In the genomic region with DNA sequence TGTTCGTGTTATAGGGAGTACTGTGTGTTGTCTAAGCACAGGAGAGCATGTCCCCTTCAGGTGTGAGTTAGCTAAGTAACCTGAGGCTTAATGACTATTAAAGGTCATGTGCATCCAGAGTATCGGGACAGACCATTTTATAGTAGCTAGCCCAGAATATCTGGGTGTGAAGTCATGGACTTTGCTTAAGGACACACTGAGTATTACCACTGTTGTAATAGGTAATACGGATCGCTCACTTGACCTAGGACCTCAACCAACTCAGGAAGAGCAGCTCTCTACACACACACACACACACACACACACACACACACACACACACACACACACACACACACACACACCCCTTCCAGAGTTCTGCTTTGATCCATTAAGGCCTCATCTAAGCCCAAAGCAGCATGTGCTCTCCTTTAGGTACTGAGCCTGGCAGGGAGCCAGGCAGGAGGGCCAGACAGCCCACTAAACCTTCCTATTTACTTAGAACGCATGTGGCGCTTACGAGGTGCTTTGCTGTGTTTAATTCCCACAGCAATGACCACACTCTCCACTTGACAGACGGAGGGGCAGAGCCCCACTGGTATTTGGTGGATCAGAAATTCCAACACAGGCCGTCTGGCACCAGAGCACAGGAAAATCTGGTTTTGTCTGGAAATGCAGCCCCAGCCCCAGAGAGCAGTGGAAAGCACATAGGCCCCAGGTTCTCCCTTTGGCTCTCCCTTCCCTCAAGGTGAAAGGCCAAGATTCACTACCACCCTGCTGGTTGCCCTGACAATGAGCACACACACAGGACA, we compare ENCODE assay signal across 14 mouse cellular contexts. TPM values are rescaled to one million over a fixed set of nuclear protein-coding genes. Genes with fewer than 3 reads are reported as not detected.
A peak's percentile ranks its signal among the peaks of the same experiment; 100 is the strongest.
DNase-seq lines count a peak whose midpoint lies in the region; ATAC-seq and TF ChIP-seq lines count a peak whose summit lies in the region.
"Had no signal": no experiment of that assay in that cellular context is flagged by ENCODE, and none has a peak within 500 bp of the region (broad histone marks: within the 10 kb centered on the region; RNA-seq: fewer than 3 reads in every experiment).

No protein-coding gene starts in this region.

- H3K9me3 ChIP-seq in limb, embryonic 11.5 days (ENCODE audit: control insufficient read depth, low read length), result no peaks in the 10 kb centered on the region
- no peaks in the 10 kb centered on the region for H3K9me3 ChIP-seq in limb, embryonic 10.5 days (replicated peaks)
- H3K9me3 ChIP-seq in intestine, postnatal 0 days (ENCODE audit: control insufficient read depth), result no peaks in the 10 kb centered on the region
- no peaks in the 10 kb centered on the region for H3K9me3 ChIP-seq in liver, embryonic 15.5 days (replicated peaks)
- H3K9me3 ChIP-seq: forebrain, embryonic 12.5 days had no signal

- H3K27me3 ChIP-seq in limb, embryonic 11.5 days (ENCODE audit: control insufficient read depth, insufficient read depth, low read length), result no peaks in the 10 kb centered on the region
- H3K27me3 ChIP-seq in limb, embryonic 10.5 days (ENCODE audit: low read depth, poor library complexity, severe bottlenecking), result no peaks in the 10 kb centered on the region
- H3K27me3 ChIP-seq in intestine, postnatal 0 days (replicated peaks; ENCODE audit: control insufficient read depth, insufficient read depth, low read length), result no peaks in the 10 kb centered on the region
- H3K27me3 ChIP-seq in liver, embryonic 15.5 days, result no peaks in the 10 kb centered on the region
- H3K27me3 ChIP-seq: forebrain, embryonic 12.5 days had no signal

- no peak for TF ChIP-seq POLR2A in brain, embryonic 14.5 days (IDR thresholded peaks at IDR 0.05; ENCODE audit: borderline replicate concordance, extremely low read depth, insufficient read depth, insufficient read length, poor library complexity, severe bottlenecking)

- H3K9ac ChIP-seq in limb, embryonic 11.5 days (ENCODE audit: low read length), result no peak overlapping the region
- no peak overlapping the region for H3K9ac ChIP-seq in intestine, postnatal 0 days (ENCODE audit: low read depth, low read length)
- no peak overlapping the region for H3K9ac ChIP-seq in liver, embryonic 15.5 days
- H3K9ac ChIP-seq: forebrain, embryonic 12.5 days had no signal

- WGBS in limb, embryonic 11.5 days, result 33% methylated on average over 9 of the region's 9 CpGs
- WGBS in limb, embryonic 10.5 days, result 56% methylated on average over 9 of the region's 9 CpGs
- 28% methylated on average over 9 of the region's 9 CpGs for WGBS in intestine, postnatal 0 days
- WGBS in liver, embryonic 15.5 days (ENCODE audit: insufficient replicate concordance), result 56% methylated on average over 9 of the region's 9 CpGs

- H3K36me3 ChIP-seq in limb, embryonic 11.5 days (ENCODE audit: control insufficient read depth, insufficient read depth, low read length), result peaks cover 7% of the 10 kb centered on the region; the same call in 1 of the 2 replicates
- H3K36me3 ChIP-seq in limb, embryonic 10.5 days, result peaks cover 28% of the 10 kb centered on the region
- H3K36me3 ChIP-seq in intestine, postnatal 0 days (ENCODE audit: control insufficient read depth, insufficient read depth), result peaks cover 23% of the 10 kb centered on the region
- peaks cover 26% of the 10 kb centered on the region for H3K36me3 ChIP-seq in liver, embryonic 15.5 days (replicated peaks)

- TF ChIP-seq CTCF in brain, embryonic 14.5 days (IDR thresholded peaks at IDR 0.05; ENCODE audit: borderline replicate concordance, extremely low read depth, insufficient read depth, insufficient read length), result no peak
- no peak for TF ChIP-seq CTCF in intestine, postnatal 0 days (IDR thresholded peaks at IDR 0.05; ENCODE audit: low read depth)

- no peak overlapping the region for H3K4me2 ChIP-seq in limb, embryonic 11.5 days (ENCODE audit: low read depth, severe bottlenecking)
- no peak overlapping the region for H3K4me2 ChIP-seq in intestine, postnatal 0 days (replicated peaks; ENCODE audit: low read depth)
- no peak overlapping the region for H3K4me2 ChIP-seq in liver, embryonic 15.5 days
- H3K4me2 ChIP-seq: forebrain, embryonic 12.5 days had no signal

- H3K4me3 ChIP-seq in limb, embryonic 11.5 days (ENCODE audit: low read depth, low read length), result no peak overlapping the region
- no peak overlapping the region for H3K4me3 ChIP-seq in limb, embryonic 10.5 days
- no peak overlapping the region for H3K4me3 ChIP-seq in intestine, postnatal 0 days (ENCODE audit: low read depth, low read length)
- no peak overlapping the region for H3K4me3 ChIP-seq in liver, embryonic 15.5 days (replicated peaks)
- H3K4me3 ChIP-seq: forebrain, embryonic 12.5 days had no signal

- ATAC-seq in limb, embryonic 11.5 days (ENCODE audit: insufficient number of reproducible peaks, low FRiP score, low TSS enrichment, low read depth), result peak; percentile 65
- peak; percentile 75 for ATAC-seq in intestine, postnatal 0 days
- peak; percentile 52 for ATAC-seq in liver, embryonic 15.5 days (ENCODE audit: insufficient read depth)
- no peak for ATAC-seq in erythroblast, adult 5-6 weeks (replicated peaks; ENCODE audit: low FRiP score, poor library complexity, severe bottlenecking)

- H3K27ac ChIP-seq in limb, embryonic 11.5 days (replicated peaks; ENCODE audit: low read depth, low read length), result peak overlapping the region; percentile 30; the same call in 1 of the 2 replicates
- no peak overlapping the region; the same call in 1 of the 2 replicates for H3K27ac ChIP-seq in limb, embryonic 10.5 days
- peak overlapping the region; percentile 75 for H3K27ac ChIP-seq in intestine, postnatal 0 days (ENCODE audit: low read depth, low read length)
- peak overlapping the region; percentile 11 for H3K27ac ChIP-seq in liver, embryonic 15.5 days (replicated peaks)
- H3K27ac ChIP-seq: forebrain, embryonic 12.5 days had no signal

- peak; percentile 45 for DNase-seq in limb, embryonic 11.5 days (ENCODE audit: low spot score)
- DNase-seq in limb, embryonic 10.5 days (ENCODE audit: low spot score), result no peak
- DNase-seq in brain, embryonic 14.5 days (ENCODE audit: low read depth), result peak; percentile 35
- DNase-seq in layer of hippocampus, postnatal 25 days (ENCODE audit: extremely low spot score in 1 of 2, low spot score in 1 of 2), result no peak
- DNase-seq in adrenal gland, adult (ENCODE audit: inconsistent age in 2 of 2, low spot score in 1 of 2), result no peak
- DNase-seq: gastrocnemius, postnatal 36 days; right cerebral cortex, postnatal 14 days; thymus, adult 2 months had no signal

- peaks cover 6% of the 10 kb centered on the region; the same call in 1 of the 2 replicates for H3K4me1 ChIP-seq in limb, embryonic 11.5 days (ENCODE audit: control insufficient read depth, insufficient read depth, low read length)
- H3K4me1 ChIP-seq in limb, embryonic 10.5 days, result peaks cover 20% of the 10 kb centered on the region
- peaks cover 6% of the 10 kb centered on the region; the same call in 1 of the 2 replicates for H3K4me1 ChIP-seq in intestine, postnatal 0 days (replicated peaks; ENCODE audit: control insufficient read depth, insufficient read depth, low read length)
- 0 out of 2 replicates have a peak, but pooled peaks cover 6% of the 10 kb centered on the region for H3K4me1 ChIP-seq in liver, embryonic 15.5 days (replicated peaks)

RNA-seq across cellular contexts. Expression of a gene that starts 3.0 kb away (rescaled TPM):
- 0.67 and 0.68 TPM in 2 replicates for polyA plus RNA-seq in limb, embryonic 11.5 days (2014; fragmentation: Nextera tagmentation; extraction: Ambion mirVana)
- 0.20 and 1.1 TPM in 2 replicates for polyA plus RNA-seq in limb, embryonic 10.5 days (2016; fragmentation: Nextera tagmentation; extraction: Ambion mirVana)
- 0.39 and 0.52 TPM in 2 replicates for polyA plus RNA-seq in brain, embryonic 14.5 days (2012; rRNA removed)
- 37.7 and 47.1 TPM in 2 replicates for polyA plus RNA-seq in intestine, postnatal 0 days (2015; fragmentation: Nextera tagmentation; extraction: Ambion mirVana)
- 6.8 and 9.8 TPM in 2 replicates for polyA plus RNA-seq in liver, embryonic 15.5 days (2015; fragmentation: Nextera tagmentation; extraction: Ambion mirVana)
- 1 to 10 TPM; 2.3 to 3.8 TPM for total RNA-seq in layer of hippocampus, postnatal 25 days (2021)
- total RNA-seq in erythroblast, adult 5-6 weeks (2015; ENCODE audit: low replicate concordance), result 0.58 TPM in 1 of 2 replicates, not detected in the other
- 0.70 TPM in 1 of 2 replicates, not detected in the other for total RNA-seq in erythroblast, adult 5-6 weeks (2017; ENCODE audit: low replicate concordance)
- total RNA-seq: CH12.LX; gastrocnemius, postnatal 36 days; hematopoietic stem cell, adult 5-6 weeks had no signal

RNA-seq across cellular contexts. Expression of a gene that starts 24.0 kb away (rescaled TPM):
- 0.99 and 1.5 TPM in 2 replicates for polyA plus RNA-seq in limb, embryonic 11.5 days (2014; fragmentation: Nextera tagmentation; extraction: Ambion mirVana)
- polyA plus RNA-seq in limb, embryonic 10.5 days (2016; fragmentation: Nextera tagmentation; extraction: Ambion mirVana), result 0.89 and 1.1 TPM in 2 replicates
- polyA plus RNA-seq in brain, embryonic 14.5 days (2012; rRNA removed), result 0.95 and 0.97 TPM in 2 replicates
- polyA plus RNA-seq in intestine, postnatal 0 days (2015; fragmentation: Nextera tagmentation; extraction: Ambion mirVana), result 0.14 TPM in 2 replicates
- 0.20 TPM in 1 of 2 replicates, not detected in the other for polyA plus RNA-seq in liver, embryonic 15.5 days (2015; fragmentation: Nextera tagmentation; extraction: Ambion mirVana)
- 1 to 10 TPM; 1.2 to 2.0 TPM for total RNA-seq in layer of hippocampus, postnatal 25 days (2021)
- total RNA-seq in erythroblast, adult 5-6 weeks (2015; ENCODE audit: low replicate concordance), result not detected in 2 replicates
- not detected in 2 replicates for total RNA-seq in erythroblast, adult 5-6 weeks (2017; ENCODE audit: low replicate concordance)
- total RNA-seq: gastrocnemius, postnatal 36 days had no signal

RNA-seq across cellular contexts. Expression of a gene that starts 24.3 kb away (rescaled TPM):
- 30.2 and 34.5 TPM in 2 replicates for polyA plus RNA-seq in limb, embryonic 11.5 days (2014; fragmentation: Nextera tagmentation; extraction: Ambion mirVana)
- 30.9 and 31.6 TPM in 2 replicates for polyA plus RNA-seq in limb, embryonic 10.5 days (2016; fragmentation: Nextera tagmentation; extraction: Ambion mirVana)
- polyA plus RNA-seq in brain, embryonic 14.5 days (2012; rRNA removed), result 28.3 and 29.9 TPM in 2 replicates
- polyA plus RNA-seq in intestine, postnatal 0 days (2015; fragmentation: Nextera tagmentation; extraction: Ambion mirVana), result 12.8 and 13.6 TPM in 2 replicates
- polyA plus RNA-seq in liver, embryonic 15.5 days (2015; fragmentation: Nextera tagmentation; extraction: Ambion mirVana), result 12.6 and 14.3 TPM in 2 replicates
- 10 to 100 TPM; 23.6 to 24.7 TPM for total RNA-seq in layer of hippocampus, postnatal 25 days (2021)
- 9.4 and 9.8 TPM in 2 replicates for total RNA-seq in erythroblast, adult 5-6 weeks (2015; ENCODE audit: low replicate concordance)
- 7.8 and 15.6 TPM in 2 replicates for total RNA-seq in erythroblast, adult 5-6 weeks (2017; ENCODE audit: low replicate concordance)

RNA-seq across cellular contexts. Expression of a gene that starts 45.6 kb away (rescaled TPM):
- polyA plus RNA-seq in limb, embryonic 11.5 days (2014; fragmentation: Nextera tagmentation; extraction: Ambion mirVana), result 22.4 and 24.7 TPM in 2 replicates
- 25.4 and 33.7 TPM in 2 replicates for polyA plus RNA-seq in limb, embryonic 10.5 days (2016; fragmentation: Nextera tagmentation; extraction: Ambion mirVana)
- polyA plus RNA-seq in brain, embryonic 14.5 days (2012; rRNA removed), result 59.0 and 98.8 TPM in 2 replicates
- polyA plus RNA-seq in intestine, postnatal 0 days (2015; fragmentation: Nextera tagmentation; extraction: Ambion mirVana), result 10.1 and 11.1 TPM in 2 replicates
- polyA plus RNA-seq in liver, embryonic 15.5 days (2015; fragmentation: Nextera tagmentation; extraction: Ambion mirVana), result 85.1 and 99.9 TPM in 2 replicates
- total RNA-seq in layer of hippocampus, postnatal 25 days (2021), result 100 to 1,000 TPM; 297 to 303 TPM
- 35.5 and 52.0 TPM in 2 replicates for total RNA-seq in erythroblast, adult 5-6 weeks (2015; ENCODE audit: low replicate concordance)
- 105 and 158 TPM in 2 replicates for total RNA-seq in erythroblast, adult 5-6 weeks (2017; ENCODE audit: low replicate concordance)

Comparison
In these comparisons a context has a peak if more than half of its experiments do, and no peak if none do; other contexts are left out.
1. DNase-seq: peak in limb, embryonic 11.5 days (single experiment) and brain, embryonic 14.5 days (single experiment); none in limb, embryonic 10.5 days (single experiment), layer of hippocampus, postnatal 25 days (0 of 2) and adrenal gland, adult (0 of 2).